Mouse (Mus musculus) liver, embryonic 14.5 days (tissue): Measurements from ENCODE around the gene Ubl5. TPM values are rescaled to one million over a fixed set of nuclear protein-coding genes. Genes with fewer than 3 reads are reported as not detected.
A peak's percentile ranks its signal among the peaks of the same experiment; 100 is the strongest.

Experiments used
- ATAC-seq: fragments of 200-750 bp; cut with Nextera tagmentation; 2 replicates; pipeline ENCODE4 v1.8.0; 2017; ENCODE audit warnings: moderate number of reproducible peaks, mild to moderate bottlenecking, moderate library complexity; ENCODE audit not compliant: insufficient read depth
- DNase-seq, 3 experiments: peaks; one replicate each; pipeline ENCODE4 v3.0.0-alpha.2; 2012 to 2013; ENCODE audit warnings: low read depth in 3 of 3, low spot score in 3 of 3
- H3K27ac ChIP-seq: fragments of 300-500 bp; sonication (generic); 2 replicates; pipeline ENCODE4 v1.5.1; 2014; ENCODE audit warnings: moderate library complexity, mild to moderate bottlenecking, control low read depth, inconsistent platforms
- H3K27me3 ChIP-seq: fragments of 300-500 bp; sonication (generic); 2 replicates; pipeline ENCODE4 v1.6.1; 2014; ENCODE audit warnings: mild to moderate bottlenecking, low read length, moderate library complexity; ENCODE audit not compliant: control insufficient read depth, insufficient read depth
- H3K36me3 ChIP-seq: fragments of 300-500 bp; sonication (generic); replicated peaks from 2 replicates; pipeline ENCODE4 v1.6.1; 2014; ENCODE audit warnings: low read depth; ENCODE audit not compliant: control insufficient read depth, insufficient read depth
- H3K4me1 ChIP-seq, 2 experiments: fragments of 200-500 bp in 1 of 2; fragments of 300-500 bp in 1 of 2; sonication (generic) in 1 of 2; replicated peaks; 2 replicates each; pipeline ENCODE4 v1.6.1; 2012 to 2014; ENCODE audit warnings: antibody characterized with exemption in 1 of 2, inconsistent platforms in 1 of 2, low read length in 1 of 2; ENCODE audit not compliant: control insufficient read depth in 2 of 2, insufficient read depth in 2 of 2
- H3K4me2 ChIP-seq: fragments of 300-500 bp; sonication (generic); 2 replicates; pipeline ENCODE4 v1.6.1; 2014; ENCODE audit warnings: low read depth, mild to moderate bottlenecking, control low read depth, moderate library complexity
- H3K4me3 ChIP-seq, 2 experiments: fragments of 200-500 bp in 1 of 2; fragments of 300-500 bp in 1 of 2; sonication (generic) in 1 of 2; 2 replicates each; pipeline ENCODE4 v1.5.1; 2012 to 2014; ENCODE audit warnings: low read depth in 2 of 2, low read length in 2 of 2, mild to moderate bottlenecking in 2 of 2, control low read depth in 1 of 2, inconsistent platforms in 1 of 2, moderate library complexity in 1 of 2; ENCODE audit not compliant: insufficient read depth in 1 of 2
- H3K9ac ChIP-seq: fragments of 300-500 bp; sonication (generic); replicated peaks from 2 replicates; pipeline ENCODE4 v1.6.1; 2014; ENCODE audit warnings: mild to moderate bottlenecking, control low read depth, moderate library complexity
- H3K9me3 ChIP-seq: fragments of 300-500 bp; sonication (generic); 2 replicates; pipeline ENCODE4 v1.6.1; 2016; ENCODE audit warnings: low read length, mixed read lengths; ENCODE audit not compliant: control insufficient read depth
- CTCF ChIP-seq: IDR thresholded peaks from 2 replicates; pipeline ENCODE4 v1.5.1; 2016; ENCODE audit warnings: antibody characterized with exemption, low read depth, control low read depth
- EP300 ChIP-seq: IDR thresholded peaks from 2 replicates; pipeline ENCODE4 v1.6.1; 2016; ENCODE audit warnings: antibody characterized with exemption, low read depth
- WGBS: fragments of 180-500 bp; shearing (Covaris S2); extraction: QIAGEN DNeasy Blood & Tissue Kit; methylation state at CpG from one replicate; pipeline ENCODE4 v1.1.7; 2014; ENCODE audit not compliant: insufficient replicate concordance; 5-methylcytosine and 5-hydroxymethylcytosine counted together
- polyA plus RNA-seq, 2 experiments: library from polyadenylated mRNA; depleted of rRNA in 1 of 2; stranded (reverse) in 1 of 2; unstranded in 1 of 2; fragments of >200 nt; fragmentation: Nextera tagmentation in 1 of 2; extraction: Ambion mirVana in 1 of 2; gene quantifications; 2 replicates each; pipeline versions ENCODE4 v1.2.1 to v1.2.3; 2012 to 2014

Ubl5 gene
- polyA plus RNA-seq, 2 experiments = 203 to 272 TPM

DNA sequence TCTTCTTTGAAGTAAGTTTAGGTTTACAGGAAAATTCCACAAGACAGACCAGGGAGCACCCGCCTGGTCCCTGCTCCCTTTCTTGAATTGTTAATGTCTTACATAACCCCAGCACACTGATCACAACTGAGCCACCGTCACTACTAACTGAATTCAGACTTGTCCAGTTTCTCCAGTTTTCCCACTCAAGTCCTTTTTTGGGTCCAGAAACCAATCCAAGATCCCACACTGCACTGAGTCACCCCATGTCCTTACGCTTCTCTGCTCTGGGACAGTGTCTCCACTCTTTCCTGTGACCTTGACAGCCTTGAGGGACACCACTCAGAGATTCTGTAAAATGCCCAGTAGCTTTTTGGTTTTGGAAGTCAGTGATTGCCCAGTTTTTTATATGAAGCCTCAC, 50.2 kb downstream of the Ubl5 start:
- no peaks in the 10 kb centered on the region for H3K36me3 ChIP-seq
- H3K27me3 ChIP-seq = peaks cover 18% of the 10 kb centered on the region
- H3K4me2 ChIP-seq = no peak overlapping the region
- H3K9me3 ChIP-seq = no peaks in the 10 kb centered on the region
- no peak overlapping the region for H3K27ac ChIP-seq
- TF ChIP-seq CTCF = no peak
- TF ChIP-seq EP300 = no peak
- ATAC-seq (no peak), DNase-seq (no peak)
- no peaks in the 10 kb centered on the region for H3K4me1 ChIP-seq
- H3K4me3 ChIP-seq = no peak overlapping the region
- 72% methylated on average over 3 of the region's 3 CpGs for WGBS
- no peak overlapping the region for H3K9ac ChIP-seq

DNA sequence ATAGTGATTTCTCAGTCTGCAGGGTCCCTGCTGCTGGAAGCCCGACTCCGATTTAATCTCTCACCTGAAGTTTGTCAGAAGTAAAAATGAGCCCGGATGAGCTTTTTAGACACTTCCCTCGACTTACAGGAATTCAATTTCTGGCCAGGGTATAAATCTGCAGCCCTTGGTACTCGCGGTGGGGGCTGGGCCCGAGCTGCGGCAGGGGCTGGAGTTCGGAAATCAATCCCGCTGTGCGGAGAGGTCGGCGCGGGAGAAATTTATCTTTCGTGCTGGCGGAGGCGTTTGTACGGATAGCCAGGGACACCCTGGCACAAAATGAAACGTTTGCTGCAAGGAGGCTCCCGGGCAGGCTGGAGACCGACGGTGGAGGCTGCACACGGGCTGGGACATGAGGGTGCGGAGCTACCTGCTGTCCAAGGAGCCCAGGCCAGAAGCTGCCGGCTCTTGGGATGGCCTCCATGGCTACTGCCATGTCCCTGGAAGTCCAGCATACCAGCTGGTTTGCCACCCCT, 52.1 kb downstream of the Ubl5 start:
- DNase-seq = no peak
- Histone ChIP-seq H3K27me3 (peaks cover 18% of the 10 kb centered on the region), H3K27ac (no peak overlapping the region), H3K4me1 (no peaks in the 10 kb centered on the region), H3K9ac (no peak overlapping the region), H3K9me3 (no peaks in the 10 kb centered on the region), H3K4me2 (peak overlapping the region; percentile 36), H3K36me3 (no peaks in the 10 kb centered on the region), H3K4me3 (no peak overlapping the region)
- WGBS = 8% methylated on average over 25 of the region's 25 CpGs
- TF ChIP-seq EP300 = no peak
- no peak for TF ChIP-seq CTCF
- ATAC-seq = no peak

DNA sequence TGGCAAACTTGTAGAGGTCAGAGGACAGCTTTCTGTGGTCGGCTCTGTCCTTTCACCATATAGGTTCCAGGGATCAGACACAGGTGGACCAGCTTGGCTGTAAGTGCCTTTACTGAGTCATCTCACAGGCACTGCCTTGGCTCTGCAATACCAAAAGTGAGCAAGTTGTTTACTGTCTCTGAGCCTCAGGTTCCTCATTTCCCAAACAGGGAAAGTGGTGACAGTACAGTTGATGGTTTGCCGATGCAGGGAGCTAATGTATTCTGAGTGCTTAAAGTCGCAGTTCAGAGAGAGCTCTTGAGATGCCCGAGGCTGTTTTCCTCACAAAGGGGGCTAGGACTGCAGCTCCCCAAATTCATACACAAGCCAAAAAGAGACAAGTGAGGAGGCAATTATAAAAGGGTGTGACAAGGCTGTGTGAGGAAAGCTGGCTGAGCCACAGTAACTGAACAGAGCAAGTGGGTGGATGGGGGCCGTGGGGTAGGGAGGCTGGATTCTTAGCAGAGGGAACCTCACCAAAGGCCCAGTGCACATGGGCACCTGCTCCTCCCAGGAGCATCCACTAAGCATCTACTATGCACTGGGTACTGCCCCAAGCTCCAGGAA, 53.5 kb downstream of the Ubl5 start:
- no peaks in the 10 kb centered on the region for H3K36me3 ChIP-seq
- no peak overlapping the region for H3K9ac ChIP-seq
- H3K4me3 ChIP-seq = no peak overlapping the region
- no peak overlapping the region for H3K27ac ChIP-seq
- no peak overlapping the region for H3K4me2 ChIP-seq
- TF ChIP-seq CTCF = no peak
- TF ChIP-seq EP300 = no peak
- H3K4me1 ChIP-seq = no peaks in the 10 kb centered on the region
- ATAC-seq (no peak), DNase-seq (no peak)
- no peaks in the 10 kb centered on the region for H3K9me3 ChIP-seq
- WGBS = 40% methylated on average over 5 of the region's 5 CpGs
- H3K27me3 ChIP-seq = peaks cover 18% of the 10 kb centered on the region

Other genes starting within 250 kb of the Ubl5 start
- 1.5 and 1.8 TPM in 2 replicates for gene Zfp26, start 182.7 kb upstream of the Ubl5 start, polyA plus RNA-seq (2012; rRNA removed)
- gene Zfp26, start 182.7 kb upstream of the Ubl5 start, polyA plus RNA-seq (2014; fragmentation: Nextera tagmentation; extraction: Ambion mirVana) = 3.4 and 6.0 TPM in 2 replicates
- 2.4 and 3.4 TPM in 2 replicates for gene Zfp426, start 150.1 kb upstream of the Ubl5 start, polyA plus RNA-seq (2012; rRNA removed)
- gene Zfp426, start 150.1 kb upstream of the Ubl5 start, polyA plus RNA-seq (2014; fragmentation: Nextera tagmentation; extraction: Ambion mirVana) = 7.2 and 7.3 TPM in 2 replicates
- gene Zfp266, start 121.5 kb upstream of the Ubl5 start, polyA plus RNA-seq (2012; rRNA removed) = 3.6 and 5.0 TPM in 2 replicates
- 8.7 and 10.8 TPM in 2 replicates for gene Zfp266, start 121.5 kb upstream of the Ubl5 start, polyA plus RNA-seq (2014; fragmentation: Nextera tagmentation; extraction: Ambion mirVana)
- 1.0 and 1.6 TPM in 2 replicates for gene Zfp846, start 61.6 kb upstream of the Ubl5 start, polyA plus RNA-seq (2012; rRNA removed)
- 1.9 and 2.3 TPM in 2 replicates for gene Zfp846, start 61.6 kb upstream of the Ubl5 start, polyA plus RNA-seq (2014; fragmentation: Nextera tagmentation; extraction: Ambion mirVana)
- gene Fbxl12, start 1.9 kb downstream of the Ubl5 start, polyA plus RNA-seq (2012; rRNA removed) = 7.0 TPM in 2 replicates
- gene Fbxl12, start 1.9 kb downstream of the Ubl5 start, polyA plus RNA-seq (2014; fragmentation: Nextera tagmentation; extraction: Ambion mirVana) = 2.3 and 2.6 TPM in 2 replicates
- gene Pin1, start 9.2 kb downstream of the Ubl5 start, polyA plus RNA-seq (2012; rRNA removed) = 8.0 and 12.5 TPM in 2 replicates
- gene Pin1, start 9.2 kb downstream of the Ubl5 start, polyA plus RNA-seq (2014; fragmentation: Nextera tagmentation; extraction: Ambion mirVana) = 26.5 and 27.1 TPM in 2 replicates
- gene Olfm2, start 103.5 kb downstream of the Ubl5 start, polyA plus RNA-seq (2012; rRNA removed) = 0.06 and 0.18 TPM in 2 replicates
- 0.10 TPM in 1 of 2 replicates, not detected in the other for gene Olfm2, start 103.5 kb downstream of the Ubl5 start, polyA plus RNA-seq (2014; fragmentation: Nextera tagmentation; extraction: Ambion mirVana)
- gene Col5a3, start 172.2 kb downstream of the Ubl5 start, polyA plus RNA-seq (2012; rRNA removed) = 0.05 and 0.08 TPM in 2 replicates
- gene Col5a3, start 172.2 kb downstream of the Ubl5 start, polyA plus RNA-seq (2014; fragmentation: Nextera tagmentation; extraction: Ambion mirVana) = 0.03 and 0.10 TPM in 2 replicates
- not detected in 2 replicates for gene Rdh8, start 175.6 kb downstream of the Ubl5 start, polyA plus RNA-seq (2012; rRNA removed)
- not detected in 2 replicates for gene Rdh8, start 175.6 kb downstream of the Ubl5 start, polyA plus RNA-seq (2014; fragmentation: Nextera tagmentation; extraction: Ambion mirVana)
- gene A230050P20Rik, start 225.8 kb downstream of the Ubl5 start, polyA plus RNA-seq (2012; rRNA removed) = 11.5 and 13.0 TPM in 2 replicates
- 1.1 and 1.7 TPM in 2 replicates for gene A230050P20Rik, start 225.8 kb downstream of the Ubl5 start, polyA plus RNA-seq (2014; fragmentation: Nextera tagmentation; extraction: Ambion mirVana)
- 8.1 and 9.3 TPM in 2 replicates for gene Angptl6, start 236.8 kb downstream of the Ubl5 start, polyA plus RNA-seq (2012; rRNA removed)
- 6.8 and 7.6 TPM in 2 replicates for gene Angptl6, start 236.8 kb downstream of the Ubl5 start, polyA plus RNA-seq (2014; fragmentation: Nextera tagmentation; extraction: Ambion mirVana)
- 70.6 and 84.8 TPM in 2 replicates for gene Ppan, start 245.3 kb downstream of the Ubl5 start, polyA plus RNA-seq (2012; rRNA removed)
- 50.2 and 56.1 TPM in 2 replicates for gene Ppan, start 245.3 kb downstream of the Ubl5 start, polyA plus RNA-seq (2014; fragmentation: Nextera tagmentation; extraction: Ambion mirVana)